Mouse (Mus musculus) olfactory bulb, adult 2 months (tissue): ENCODE results near the gene Ifrd2.

ENCODE experiments used
- CTCF ChIP-seq: fragments of 200-500 bp; IDR thresholded peaks from 2 replicates; pipeline ENCODE4 v1.5.1; 2012; ENCODE audit warnings: low read depth, mild to moderate bottlenecking, low read length, moderate library complexity; ENCODE audit not compliant: insufficient read depth
- POLR2A ChIP-seq: fragments of 200-500 bp; IDR thresholded peaks from 2 replicates; pipeline ENCODE4 v1.6.1; 2012; ENCODE audit warnings: mild to moderate bottlenecking, low read depth, low read length, moderate library complexity; ENCODE audit not compliant: insufficient read depth

- TF ChIP-seq POLR2A (no peak), CTCF (no peak)
These were observed 10.9 kb downstream of the Ifrd2 start for GRCm38 (mm10) chr9:107598385-107598784.
